Mouse (Mus musculus): ENCODE measurements around the gene G2e3. TPM values are rescaled to one million over a fixed set of nuclear protein-coding genes. Genes with fewer than 3 reads are reported as not detected.

The G2e3 gene
- total and polyA plus RNA-seq, 3 experiments, result 10.6 to 42.5 (median 11.3) TPM

DNA sequence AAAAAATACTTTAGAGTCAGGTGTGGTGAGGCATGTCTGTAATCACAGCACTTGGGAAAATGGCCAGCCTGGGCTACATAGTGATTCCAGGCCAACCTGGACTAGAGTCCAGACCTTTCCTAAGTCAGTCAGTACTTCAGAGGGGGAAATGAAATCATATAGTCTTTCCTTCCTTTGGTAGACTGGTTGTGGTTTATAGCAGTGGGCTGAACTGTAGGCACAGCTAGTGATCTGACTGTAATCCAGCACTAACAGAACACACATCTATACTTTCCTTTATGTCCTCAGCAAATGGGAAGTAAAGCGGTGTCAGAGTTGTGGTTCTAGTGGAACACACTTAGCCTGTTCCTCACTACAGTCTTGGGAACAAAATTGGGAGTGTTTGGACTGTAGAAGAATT lies 15.0 kb downstream of the G2e3 start (continued):
- TF ChIP-seq SIN3A (IDR thresholded peaks at IDR 0.05; ENCODE audit: low read length) (no peak), GATA1 (IDR thresholded peaks at IDR 0.05; ENCODE audit: low read depth, low read length) (no peak), POLR2AphosphoS2 (IDR thresholded peaks at IDR 0.05; ENCODE audit: low read length) (no peak)

DNA sequence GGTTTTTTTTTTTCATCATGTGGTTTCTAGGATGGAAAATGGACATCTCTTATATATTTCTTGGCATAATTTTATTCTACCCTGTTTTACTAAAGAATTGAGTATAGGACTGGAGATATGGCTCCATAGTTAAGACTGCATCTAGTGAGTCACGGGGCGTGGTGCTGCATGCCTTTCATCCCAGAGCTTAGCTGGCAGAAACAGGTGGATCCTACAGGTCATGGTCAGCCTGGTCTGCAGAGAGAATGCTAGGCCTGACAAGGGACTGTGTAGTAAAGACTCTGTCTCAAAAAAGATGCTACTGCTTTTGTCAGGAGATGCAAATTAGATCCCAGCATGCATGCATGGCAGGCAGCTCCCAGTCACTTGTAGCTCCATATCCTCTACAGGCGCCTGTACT lies 20.6 kb downstream of the G2e3 start:
- no peaks in the 10 kb centered on the region for H3K27me3 ChIP-seq (ENCODE audit: control insufficient read depth in 1 of 2, insufficient read depth in 2 of 2, low read length in 2 of 2)
- DNase-seq (ENCODE audit: low read depth, low spot score), result no peak
- TF ChIP-seq ZKSCAN1 (IDR thresholded peaks at IDR 0.05; ENCODE audit: low read depth, low read length) (no peak), MEF2A (IDR thresholded peaks at IDR 0.05; ENCODE audit: extremely low read depth, insufficient replicate concordance, low read depth, low read length, poor library complexity, severe bottlenecking) (no peak), POLR2A (IDR thresholded peaks at IDR 0.05; ENCODE audit: control insufficient read depth in 1 of 2, insufficient read depth in 1 of 2, low read depth in 1 of 2, low read length in 2 of 2, poor library complexity in 1 of 2) (no peak), SMC3 (IDR thresholded peaks at IDR 0.05; ENCODE audit: low read depth, low read length) (no peak), JUND (IDR thresholded peaks at IDR 0.05; ENCODE audit: low read depth, low read length) (no peak), MYC (IDR thresholded peaks at IDR 0.05; ENCODE audit: low read depth, low read length) (no peak), CHD2 (IDR thresholded peaks at IDR 0.05; ENCODE audit: low read length) (no peak), USF1 (IDR thresholded peaks at IDR 0.05; ENCODE audit: low read depth, low read length) (no peak), POLR2AphosphoS5 (IDR thresholded peaks at IDR 0.05; ENCODE audit: borderline replicate concordance, low read depth, low read length) (no peak), NELFE (IDR thresholded peaks at IDR 0.05; ENCODE audit: low read depth, low read length) (no peak)
- H3K79me2 ChIP-seq (ENCODE audit: control insufficient read depth, insufficient read depth, low read length, poor library complexity), result no peaks in the 10 kb centered on the region
- H3K4me3 ChIP-seq (ENCODE audit: control insufficient read depth in 1 of 2, insufficient read depth in 1 of 2, low read depth in 2 of 2, low read length in 2 of 2), result no peak overlapping the region
- no peak overlapping the region for H3K27ac ChIP-seq (ENCODE audit: control insufficient read depth, low read depth, low read length)
- no peak overlapping the region for H3K9ac ChIP-seq (ENCODE audit: control insufficient read depth, low read depth, low read length, poor library complexity, severe bottlenecking)
- no peaks in the 10 kb centered on the region for H3K4me1 ChIP-seq (ENCODE audit: control insufficient read depth in 1 of 2, insufficient read depth in 2 of 2, low read length in 2 of 2)
- no peaks in the 10 kb centered on the region for H3K9me3 ChIP-seq (replicated peaks; ENCODE audit: insufficient read depth, low read length)
- peaks cover 0 to 59% of the 10 kb centered on the region in 2 experiments; a peak in 2 of 4 replicates for H3K36me3 ChIP-seq (ENCODE audit: control insufficient read depth in 1 of 2, insufficient read depth in 2 of 2, low read length in 2 of 2)

DNA sequence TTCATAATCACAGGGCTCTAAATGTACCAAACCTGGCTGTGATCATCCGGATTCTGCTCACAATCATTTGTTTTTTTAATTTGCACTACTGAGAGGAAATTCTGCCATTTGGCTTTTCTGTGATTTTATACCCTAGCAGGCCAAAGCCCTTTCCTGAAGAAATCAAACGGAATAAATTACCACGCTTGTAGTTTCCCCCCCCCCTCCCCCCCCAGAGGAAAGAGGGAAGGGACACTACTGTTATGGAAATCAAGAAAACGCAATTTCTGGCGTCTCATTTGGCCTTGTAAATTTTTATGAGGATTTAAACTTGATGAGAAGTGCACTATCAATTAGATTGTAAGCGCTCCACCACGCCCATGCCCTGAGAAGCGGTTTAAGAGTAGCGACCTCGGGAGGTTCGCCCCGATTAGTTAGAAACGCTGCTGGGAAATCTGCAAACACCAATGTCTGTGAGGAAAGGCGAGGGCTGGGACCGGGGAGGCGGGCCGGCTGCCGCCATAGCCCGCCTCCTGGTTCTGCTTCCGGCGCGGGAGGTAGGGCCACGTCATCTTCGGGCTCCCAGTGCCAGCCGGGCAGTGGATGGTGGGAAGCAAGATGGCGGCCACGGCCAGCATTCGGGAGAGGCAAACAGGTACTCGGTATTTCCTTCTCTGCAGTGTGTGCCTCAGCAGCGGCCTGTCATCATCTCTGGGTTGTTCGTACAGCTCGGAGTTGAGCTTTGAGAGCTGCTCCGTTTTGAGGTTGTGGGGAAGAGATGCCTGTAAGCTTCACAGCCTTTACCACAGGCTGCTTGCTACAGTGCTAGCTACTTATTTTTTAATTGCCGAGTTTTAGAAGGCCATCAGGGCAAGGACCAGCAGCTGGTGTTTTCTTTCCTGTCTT lies 29.4 kb downstream of the G2e3 start, which contains the start of gene Scfd1:
TSS of gene Scfd1 (plus strand) at position 508 of the 885 bp plus-strand sequence.
- Histone ChIP-seq H3K36me3 (ENCODE audit: control insufficient read depth in 1 of 2, insufficient read depth in 2 of 2, low read length in 2 of 2) (peaks cover 2 to 18% of the 10 kb centered on the region in 2 experiments), H3K4me3 (ENCODE audit: control insufficient read depth in 1 of 2, insufficient read depth in 1 of 2, low read depth in 2 of 2, low read length in 2 of 2) (peak within 1 kb of the TSS; percentile 82 to 85), H3K27ac (ENCODE audit: control insufficient read depth, low read depth, low read length) (peak within 1 kb of the TSS; percentile 76), H3K4me1 (ENCODE audit: control insufficient read depth in 1 of 2, insufficient read depth in 2 of 2, low read length in 2 of 2) (no peaks in the 10 kb centered on the region; a peak in 1 of 4 replicates), H3K79me2 (ENCODE audit: control insufficient read depth, insufficient read depth, low read length, poor library complexity) (peaks cover 9% of the 10 kb centered on the region), H3K27me3 (ENCODE audit: control insufficient read depth in 1 of 2, insufficient read depth in 2 of 2, low read length in 2 of 2) (no peaks in the 10 kb centered on the region), H3K9me3 (replicated peaks; ENCODE audit: insufficient read depth, low read length) (no peaks in the 10 kb centered on the region), H3K9ac (ENCODE audit: control insufficient read depth, low read depth, low read length, poor library complexity, severe bottlenecking) (peak within 1 kb of the TSS; percentile 82)
- DNase-seq (ENCODE audit: low read depth, low spot score), result peak; percentile 96
- TF ChIP-seq CHD2 (IDR thresholded peaks at IDR 0.05; ENCODE audit: low read length), result no peak
- no peak for TF ChIP-seq MYB (IDR thresholded peaks at IDR 0.05; ENCODE audit: low read depth, low read length)
- TF ChIP-seq ZKSCAN1 (IDR thresholded peaks at IDR 0.05; ENCODE audit: low read depth, low read length), result no peak; the same call in 1 of the 2 replicates
- TF ChIP-seq CTCF (IDR thresholded peaks at IDR 0.05 in 2 of 3, conservative IDR thresholded peaks at IDR 0.05 in 1 of 3; ENCODE audit: control insufficient read depth in 1 of 3, insufficient read depth in 1 of 3, low read depth in 2 of 3, low read length in 3 of 3, poor library complexity in 1 of 3, severe bottlenecking in 1 of 3), result no peak
- TF ChIP-seq SMC3 (IDR thresholded peaks at IDR 0.05; ENCODE audit: low read depth, low read length), result no peak
- TF ChIP-seq MAFK (IDR thresholded peaks at IDR 0.05; ENCODE audit: borderline replicate concordance, low read depth, low read length), result no peak
- TF ChIP-seq ETS1 (IDR thresholded peaks at IDR 0.05; ENCODE audit: low read depth, low read length), result peak; percentile 24; the same call in 1 of the 2 replicates
- TF ChIP-seq USF2 (IDR thresholded peaks at IDR 0.05; ENCODE audit: borderline replicate concordance in 1 of 2, insufficient read depth in 1 of 2, low read depth in 1 of 2, low read length in 2 of 2), result no peak
- peak; percentile 92 for TF ChIP-seq ZMIZ1 (IDR thresholded peaks at IDR 0.05; ENCODE audit: low read depth, low read length)
- peak; percentile 91 for TF ChIP-seq HCFC1 (IDR thresholded peaks at IDR 0.05; ENCODE audit: low read depth, low read length)
- 0 out of 2 replicates have a peak, but pooled peaks have one; percentile 21 for TF ChIP-seq MAX (IDR thresholded peaks at IDR 0.05; ENCODE audit: low read length)
- TF ChIP-seq KAT2A (conservative IDR thresholded peaks at IDR 0.05; ENCODE audit: low read depth, low read length), result no peak; the same call in 1 of the 2 replicates
- TF ChIP-seq POLR2AphosphoS2 (IDR thresholded peaks at IDR 0.05; ENCODE audit: low read length), result peak; percentile 98
- TF ChIP-seq GATA1 (IDR thresholded peaks at IDR 0.05; ENCODE audit: low read depth, low read length), result 0 out of 2 replicates have a peak, but pooled peaks have one; percentile 16
- TF ChIP-seq TBP (IDR thresholded peaks at IDR 0.05; ENCODE audit: low read depth, low read length), result peak; percentile 75
- no peak for TF ChIP-seq BHLHE40 (IDR thresholded peaks at IDR 0.05; ENCODE audit: borderline replicate concordance, low read depth, low read length)
- no peak; the same call in 1 of the 2 replicates for TF ChIP-seq CHD1 (IDR thresholded peaks at IDR 0.05; ENCODE audit: low read depth, low read length)
- TF ChIP-seq EP300 (IDR thresholded peaks at IDR 0.05; ENCODE audit: low read depth in 1 of 2, low read length in 2 of 2), result peak in 1 of 2 experiments; percentile 11; a peak in 1 of 4 replicates
- TF ChIP-seq MYC (IDR thresholded peaks at IDR 0.05; ENCODE audit: low read depth, low read length), result 0 out of 2 replicates have a peak, but pooled peaks have one; percentile 11
- no peak for TF ChIP-seq USF1 (IDR thresholded peaks at IDR 0.05; ENCODE audit: low read depth, low read length)
- peak; percentile 80 for TF ChIP-seq NELFE (IDR thresholded peaks at IDR 0.05; ENCODE audit: low read depth, low read length)

Data from MEL (cell line).